Mouse (Mus musculus) heart, embryonic 10.5 days (tissue): ENCODE results near the gene Frmd4a. TPM values are rescaled to one million over a fixed set of nuclear protein-coding genes. Genes with fewer than 3 reads are reported as not detected.

Experiments
- DNase-seq: peaks from one replicate; pipeline ENCODE4 v3.0.0-alpha.2; 2017; ENCODE audit warnings: low spot score
- H3K27ac ChIP-seq: fragments of 300-500 bp; sonication (generic); 2 replicates; pipeline ENCODE4 v1.5.1; 2016; ENCODE audit warnings: mild to moderate bottlenecking
- H3K27me3 ChIP-seq: fragments of 300-500 bp; sonication (generic); 2 replicates; pipeline ENCODE4 v1.6.1; 2016; ENCODE audit warnings: mild to moderate bottlenecking; ENCODE audit not compliant: poor library complexity, insufficient read depth, severe bottlenecking
- H3K36me3 ChIP-seq: fragments of 300-500 bp; sonication (generic); 2 replicates; pipeline ENCODE4 v1.6.1; 2016; ENCODE audit warnings: mild to moderate bottlenecking, moderate library complexity
- H3K4me1 ChIP-seq: fragments of 300-500 bp; sonication (generic); 2 replicates; pipeline ENCODE4 v1.6.1; 2016; ENCODE audit warnings: mild to moderate bottlenecking
- H3K4me3 ChIP-seq: fragments of 300-500 bp; sonication (generic); 2 replicates; pipeline ENCODE4 v1.5.1; 2016; ENCODE audit warnings: mild to moderate bottlenecking, moderate library complexity
- H3K9me3 ChIP-seq: fragments of 300-500 bp; sonication (generic); 2 replicates; pipeline ENCODE4 v1.6.1; 2016; ENCODE audit warnings: mild to moderate bottlenecking, moderate library complexity
- WGBS: fragments of 180-500 bp; shearing (Covaris S2); methylation state at CpG from one replicate; pipeline ENCODE4 v1.1.7; 2016; 5-methylcytosine and 5-hydroxymethylcytosine counted together
- polyA plus RNA-seq: library from polyadenylated mRNA; unstranded; fragments of >200 nt; fragmentation: Nextera tagmentation; extraction: Ambion mirVana; gene quantifications from 2 replicates; pipeline ENCODE4 v1.2.1, GENCODE M21; 2016

Gene Frmd4a
- polyA plus RNA-seq, 1 experiment from 2014 or later = 29.4 TPM

- Histone ChIP-seq H3K4me1 (peaks cover 18% of the 10 kb centered on the region), H3K36me3 (no peaks in the 10 kb centered on the region), H3K4me3 (no peak overlapping the region), H3K9me3 (peaks cover 3% of the 10 kb centered on the region; the same call in 1 of the 2 replicates), H3K27me3 (no peaks in the 10 kb centered on the region), H3K27ac (no peak overlapping the region)
- 60% methylated on average over 1 of the region's 1 CpGs for WGBS
- DNase-seq = no peak
Measured at GRCm38 (mm10) chr2:4399721-4400120, 382.2 kb downstream of the Frmd4a start.

- Histone ChIP-seq H3K27ac (peak overlapping the region; percentile 96), H3K27me3 (no peaks in the 10 kb centered on the region), H3K4me1 (peaks cover 18% of the 10 kb centered on the region), H3K36me3 (no peaks in the 10 kb centered on the region), H3K4me3 (peak overlapping the region; percentile 89), H3K9me3 (peaks cover 3% of the 10 kb centered on the region; the same call in 1 of the 2 replicates)
- DNase-seq = peak; percentile 77
- WGBS = under 1% methylated on average over 73 of the region's 74 CpGs
Measured at GRCm38 (mm10) chr2:4400771-4401596, 383.5 kb downstream of the Frmd4a start.

- Histone ChIP-seq H3K27ac (peak overlapping the region; percentile 96), H3K27me3 (no peaks in the 10 kb centered on the region), H3K9me3 (peaks cover 3% of the 10 kb centered on the region; the same call in 1 of the 2 replicates), H3K4me3 (peak overlapping the region; percentile 89), H3K36me3 (no peaks in the 10 kb centered on the region), H3K4me1 (peaks cover 19% of the 10 kb centered on the region)
- WGBS = under 1% methylated on average over 28 of the region's 28 CpGs
- DNase-seq = peak; percentile 77
Measured at GRCm38 (mm10) chr2:4401597-4402581, 384.4 kb downstream of the Frmd4a start.

- Histone ChIP-seq H3K36me3 (no peaks in the 10 kb centered on the region), H3K9me3 (no peaks in the 10 kb centered on the region), H3K4me1 (peaks cover 14% of the 10 kb centered on the region), H3K27me3 (no peaks in the 10 kb centered on the region), H3K27ac (no peak overlapping the region), H3K4me3 (no peak overlapping the region)
- 74% methylated on average over 5 of the region's 5 CpGs for WGBS
- DNase-seq = no peak
Measured at GRCm38 (mm10) chr2:4406977-4407376, 389.5 kb downstream of the Frmd4a start.

- no peaks in the 10 kb centered on the region for H3K27me3 ChIP-seq
- peaks cover 20% of the 10 kb centered on the region for H3K4me1 ChIP-seq
- DNase-seq = no peak
- no peaks in the 10 kb centered on the region for H3K9me3 ChIP-seq
- H3K4me3 ChIP-seq = no peak overlapping the region
- no peak overlapping the region for H3K27ac ChIP-seq
- WGBS = 62% methylated on average over 8 of the region's 8 CpGs
- no peaks in the 10 kb centered on the region for H3K36me3 ChIP-seq
Measured at GRCm38 (mm10) chr2:4409810-4410433, 392.4 kb downstream of the Frmd4a start.

GRCm38 (mm10) chr2:4412870-4413595 lies 395.5 kb downstream of the Frmd4a start:
- DNase-seq = no peak
- peaks cover 15% of the 10 kb centered on the region for H3K4me1 ChIP-seq
- no peaks in the 10 kb centered on the region for H3K36me3 ChIP-seq
- H3K9me3 ChIP-seq = no peaks in the 10 kb centered on the region
- H3K27ac ChIP-seq = no peak overlapping the region
- H3K27me3 ChIP-seq = no peaks in the 10 kb centered on the region
- 44% methylated on average over 5 of the region's 5 CpGs for WGBS
- H3K4me3 ChIP-seq = no peak overlapping the region

- no peak overlapping the region for H3K27ac ChIP-seq
Measured at GRCm38 (mm10) chr2:4413596-4414335, 396.2 kb downstream of the Frmd4a start.

GRCm38 (mm10) chr2:4420679-4421312 lies 403.3 kb downstream of the Frmd4a start:
- no peak overlapping the region for H3K27ac ChIP-seq
- peaks cover 3% of the 10 kb centered on the region; the same call in 1 of the 2 replicates for H3K36me3 ChIP-seq
- WGBS = 87% methylated on average over 4 of the region's 4 CpGs

More at GRCm38 (mm10) chr2:4413596-4414335, 396.2 kb downstream of the Frmd4a start:
- Histone ChIP-seq H3K9me3 (no peaks in the 10 kb centered on the region), H3K36me3 (no peaks in the 10 kb centered on the region), H3K4me3 (no peak overlapping the region), H3K4me1 (peaks cover 15% of the 10 kb centered on the region), H3K27me3 (no peaks in the 10 kb centered on the region)
- DNase-seq = no peak
- WGBS = 86% methylated on average over 16 of the region's 16 CpGs

GRCm38 (mm10) chr2:4421757-4422156 lies 404.2 kb downstream of the Frmd4a start:
- peaks cover 17% of the 10 kb centered on the region for H3K4me1 ChIP-seq
- no peak for DNase-seq
- H3K36me3 ChIP-seq = peaks cover 3% of the 10 kb centered on the region; the same call in 1 of the 2 replicates
- peak overlapping the region; percentile 70 for H3K27ac ChIP-seq
- H3K9me3 ChIP-seq = no peaks in the 10 kb centered on the region
- no peak overlapping the region for H3K4me3 ChIP-seq
- WGBS = 19% methylated on average over 2 of the region's 2 CpGs
- H3K27me3 ChIP-seq = no peaks in the 10 kb centered on the region

More at GRCm38 (mm10) chr2:4420679-4421312, 403.3 kb downstream of the Frmd4a start:
- no peaks in the 10 kb centered on the region for H3K9me3 ChIP-seq
- no peaks in the 10 kb centered on the region for H3K27me3 ChIP-seq
- no peak for DNase-seq
- H3K4me3 ChIP-seq = no peak overlapping the region
- H3K4me1 ChIP-seq = peaks cover 17% of the 10 kb centered on the region

GRCm38 (mm10) chr2:4423896-4424295 lies 406.4 kb downstream of the Frmd4a start:
- peaks cover 17% of the 10 kb centered on the region for H3K4me1 ChIP-seq
- no peaks in the 10 kb centered on the region for H3K9me3 ChIP-seq
- 76% methylated on average over 6 of the region's 6 CpGs for WGBS
- no peaks in the 10 kb centered on the region for H3K27me3 ChIP-seq
- no peak overlapping the region for H3K27ac ChIP-seq
- peaks cover 3% of the 10 kb centered on the region; the same call in 1 of the 2 replicates for H3K36me3 ChIP-seq
- no peak for DNase-seq
- H3K4me3 ChIP-seq = no peak overlapping the region

GRCm38 (mm10) chr2:4428407-4428855 lies 410.9 kb downstream of the Frmd4a start:
- Histone ChIP-seq H3K36me3 (peaks cover 3% of the 10 kb centered on the region; the same call in 1 of the 2 replicates), H3K27me3 (no peaks in the 10 kb centered on the region), H3K27ac (no peak overlapping the region), H3K9me3 (no peaks in the 10 kb centered on the region), H3K4me1 (peaks cover 21% of the 10 kb centered on the region; the same call in 1 of the 2 replicates), H3K4me3 (no peak overlapping the region)
- no peak for DNase-seq
- WGBS = 59% methylated on average over 7 of the region's 7 CpGs
